Mouse (Mus musculus): ENCODE measurements around the gene Snx9.

DNA sequence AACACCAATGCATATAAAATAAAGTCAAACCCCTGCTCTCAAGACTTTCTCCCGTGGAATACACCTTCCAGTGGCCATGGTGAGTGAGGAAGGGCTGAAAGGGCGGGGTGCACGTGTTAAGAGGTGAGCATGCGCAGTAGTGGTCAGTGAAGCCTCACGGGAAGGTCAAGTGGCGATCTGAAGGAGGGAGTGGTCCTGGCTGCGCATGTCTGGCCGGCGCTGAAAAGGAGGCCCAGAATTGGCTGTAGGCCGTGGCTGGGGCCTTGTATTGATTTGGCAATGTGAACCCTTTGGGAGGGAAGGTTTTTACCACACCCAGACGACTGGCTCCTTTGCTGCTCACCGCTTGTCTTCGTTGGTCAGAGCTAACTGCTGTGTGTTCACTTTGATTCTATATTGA is 12.8 kb downstream of the Snx9 start:
- no peak for TF ChIP-seq POLR2A (IDR thresholded peaks at IDR 0.05; ENCODE audit: low read depth, low read length)
- no peak for TF ChIP-seq CTCF (IDR thresholded peaks at IDR 0.05; ENCODE audit: borderline replicate concordance, insufficient read depth, low read length)

Data from embryonic fibroblast, embryonic 13.5 days (primary cell).